Mouse (Mus musculus) limb, embryonic 11.5 days (tissue): ENCODE data around the gene U2surp. TPM values are rescaled to one million over a fixed set of nuclear protein-coding genes. Genes with fewer than 3 reads are reported as not detected.
A peak's percentile ranks its signal among the peaks of the same experiment; 100 is the strongest.
"Not testable (repeated sequence)": the region's sequence is repeated elsewhere in the genome, so short reads cannot be mapped to it uniquely, and the experiment has no call there.

Experiments used
- ATAC-seq: fragments of 200-750 bp; cut with Nextera tagmentation; 2 replicates; pipeline ENCODE4 v1.8.0; 2017; ENCODE audit warnings: low read depth; ENCODE audit not compliant: insufficient number of reproducible peaks, low FRiP score, low TSS enrichment
- DNase-seq: peaks from one replicate; pipeline ENCODE4 v3.0.0-alpha.2; 2015; ENCODE audit warnings: low spot score
- H3K27ac ChIP-seq: fragments of 300-500 bp; sonication (generic); replicated peaks from 2 replicates; pipeline ENCODE4 v1.5.1; 2014; ENCODE audit warnings: low read depth, mild to moderate bottlenecking, low read length
- H3K27me3 ChIP-seq: fragments of 300-500 bp; sonication (generic); 2 replicates; pipeline ENCODE4 v1.6.1; 2014; ENCODE audit warnings: mild to moderate bottlenecking, low read length, mixed read lengths; ENCODE audit not compliant: control insufficient read depth, insufficient read depth
- H3K36me3 ChIP-seq: fragments of 300-500 bp; sonication (generic); 2 replicates; pipeline ENCODE4 v1.6.1; 2014; ENCODE audit warnings: mild to moderate bottlenecking, low read length, moderate library complexity, mixed read lengths; ENCODE audit not compliant: control insufficient read depth, insufficient read depth
- H3K4me1 ChIP-seq: fragments of 300-500 bp; sonication (generic); 2 replicates; pipeline ENCODE4 v1.6.1; 2014; ENCODE audit warnings: low read length, mixed read lengths; ENCODE audit not compliant: control insufficient read depth, insufficient read depth
- H3K4me2 ChIP-seq: fragments of 300-500 bp; sonication (generic); 2 replicates; pipeline ENCODE4 v1.6.1; 2014; ENCODE audit warnings: low read depth, mild to moderate bottlenecking, moderate library complexity; ENCODE audit not compliant: severe bottlenecking
- H3K4me3 ChIP-seq: fragments of 300-500 bp; sonication (generic); 2 replicates; pipeline ENCODE4 v1.5.1; 2014; ENCODE audit warnings: low read depth, low read length
- H3K9ac ChIP-seq: fragments of 300-500 bp; sonication (generic); 2 replicates; pipeline ENCODE4 v1.6.1; 2014; ENCODE audit warnings: mild to moderate bottlenecking, low read length
- H3K9me3 ChIP-seq: fragments of 300-500 bp; sonication (generic); 2 replicates; pipeline ENCODE4 v1.6.1; 2016; ENCODE audit warnings: low read length; ENCODE audit not compliant: control insufficient read depth
- WGBS: fragments of 180-500 bp; shearing (Covaris S2); extraction: QIAGEN DNeasy Blood & Tissue Kit; methylation state at CpG from one replicate; pipeline ENCODE4 v1.1.7; 2014; 5-methylcytosine and 5-hydroxymethylcytosine counted together
- polyA plus RNA-seq: library from polyadenylated mRNA; unstranded; fragments of >200 nt; fragmentation: Nextera tagmentation; extraction: Ambion mirVana; gene quantifications from 2 replicates; pipeline ENCODE4 v1.2.1, GENCODE M21; 2014

Gene U2surp
- polyA plus RNA-seq, 1 experiment from 2014 or later: 148 TPM

DNA sequence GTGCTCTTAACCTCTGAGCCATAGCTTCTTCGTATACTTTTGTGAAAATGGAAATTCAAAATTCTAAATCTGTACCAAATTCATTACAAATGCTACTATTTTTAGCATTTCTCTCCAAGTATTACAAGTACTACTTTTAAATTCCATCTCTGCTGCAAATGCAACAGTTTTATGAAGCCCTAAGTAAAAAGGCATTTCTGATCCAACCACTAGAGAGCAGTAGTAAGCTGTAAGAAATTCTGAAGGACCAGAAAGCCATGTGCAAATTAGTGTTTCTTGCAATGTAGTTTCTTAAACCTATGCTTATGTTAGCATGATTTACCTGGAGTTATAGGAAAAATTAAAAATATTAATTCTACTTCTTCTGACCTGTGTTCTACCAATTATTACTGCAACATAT is 38.9 kb downstream of the U2surp start:
- no peaks in the 10 kb centered on the region for H3K4me1 ChIP-seq
- no peak overlapping the region for H3K4me2 ChIP-seq
- H3K9ac ChIP-seq: no peak overlapping the region
- no peak overlapping the region for H3K4me3 ChIP-seq
- WGBS: 92% methylated on average over 1 of the region's 1 CpGs
- no peak for DNase-seq
- H3K9me3 ChIP-seq: no peaks in the 10 kb centered on the region
- H3K27ac ChIP-seq: no peak overlapping the region
- H3K36me3 ChIP-seq: peaks cover 6% of the 10 kb centered on the region; the same call in 1 of the 2 replicates
- ATAC-seq: no peak
- no peaks in the 10 kb centered on the region for H3K27me3 ChIP-seq

DNA sequence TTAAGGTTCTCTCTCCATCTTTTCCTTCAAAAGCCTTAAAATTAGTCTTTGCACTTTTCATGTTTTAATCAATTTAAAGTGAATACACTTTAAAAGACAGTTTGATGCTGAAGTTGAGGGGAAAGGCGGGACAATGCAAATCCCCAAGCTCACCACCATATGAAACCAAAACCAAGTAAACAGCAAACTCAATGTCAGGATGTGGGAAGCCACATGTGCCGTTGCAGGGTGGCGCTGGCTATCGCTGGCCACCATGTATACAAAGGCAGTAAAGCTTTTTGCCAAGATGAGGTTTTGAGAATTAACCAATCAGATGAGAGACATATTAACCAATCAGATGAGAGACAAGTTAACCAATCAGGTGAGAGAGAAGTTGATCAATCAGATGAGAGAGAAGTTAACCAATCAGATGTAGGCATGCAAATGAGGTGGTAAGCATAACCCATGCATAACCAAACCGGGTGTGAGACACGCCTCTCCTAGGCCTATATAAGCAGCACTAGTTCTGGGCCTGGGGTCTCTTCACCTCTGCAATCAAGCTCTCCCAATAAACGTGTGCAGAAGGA is 42.7 kb downstream of the U2surp start:
- WGBS: 91% methylated on average over 7 of the region's 7 CpGs
- H3K9ac ChIP-seq, H3K36me3 ChIP-seq, H3K27ac ChIP-seq, H3K4me3 ChIP-seq, H3K4me1 ChIP-seq, H3K27me3 ChIP-seq, H3K9me3 ChIP-seq, ATAC-seq, DNase-seq, H3K4me2 ChIP-seq: not testable (repeated sequence)

DNA sequence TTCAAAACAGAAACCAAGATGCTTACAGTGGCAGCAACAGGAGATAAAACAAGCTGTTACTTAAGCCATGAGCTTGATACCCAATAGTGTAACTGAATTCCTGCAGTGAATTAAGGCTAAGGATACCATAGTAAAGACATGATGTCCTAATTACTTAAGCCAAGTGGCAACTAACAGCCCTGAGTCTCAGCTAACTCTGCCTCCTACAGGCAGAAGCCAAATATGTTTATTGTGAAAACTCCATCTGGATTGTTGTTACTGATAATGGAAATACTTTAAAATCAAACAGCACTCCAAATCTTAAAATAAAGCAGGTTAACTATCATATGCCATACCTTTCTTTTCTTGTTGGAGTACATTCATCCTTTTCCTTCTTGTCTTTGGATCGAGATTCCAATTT is 47.8 kb downstream of the U2surp start:
- Histone ChIP-seq H3K27me3 (no peaks in the 10 kb centered on the region), H3K9me3 (no peaks in the 10 kb centered on the region), H3K4me3 (no peak overlapping the region), H3K4me2 (no peak overlapping the region), H3K9ac (no peak overlapping the region), H3K4me1 (no peaks in the 10 kb centered on the region), H3K27ac (no peak overlapping the region), H3K36me3 (peaks cover 3% of the 10 kb centered on the region; the same call in 1 of the 2 replicates)
- ATAC-seq (no peak), DNase-seq (no peak)
- WGBS: 97% methylated on average over 1 of the region's 1 CpGs

DNA sequence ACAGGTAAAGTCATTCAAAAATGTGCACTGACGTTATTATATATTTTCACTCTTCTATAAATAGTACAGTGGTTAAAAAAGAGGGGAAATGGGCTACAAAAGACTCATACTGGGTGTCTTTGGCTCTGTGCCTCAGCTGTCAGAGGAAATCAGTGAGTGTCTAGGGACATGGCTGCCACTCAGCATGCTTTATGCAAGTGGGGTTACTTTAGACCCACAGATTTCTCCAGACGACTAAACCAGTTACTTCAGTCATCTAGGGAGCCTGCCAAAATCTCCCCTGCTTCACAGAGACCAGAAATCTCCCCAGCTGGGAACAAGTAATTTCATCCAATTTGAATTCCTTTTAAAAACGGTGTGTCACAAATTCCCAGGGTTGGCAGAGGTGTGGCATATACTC is 59.9 kb downstream of the U2surp start:
- Histone ChIP-seq H3K4me3 (no peak overlapping the region), H3K36me3 (0 out of 2 replicates have a peak, but pooled peaks cover 2% of the 10 kb centered on the region), H3K27me3 (no peaks in the 10 kb centered on the region), H3K27ac (no peak overlapping the region), H3K9ac (no peak overlapping the region), H3K4me1 (no peaks in the 10 kb centered on the region), H3K9me3 (no peaks in the 10 kb centered on the region), H3K4me2 (no peak overlapping the region)
- DNase-seq (no peak), ATAC-seq (no peak)
- 72% methylated on average over 3 of the region's 3 CpGs for WGBS

GRCm38 (mm10) chr9:95450586-95450985 is 61.2 kb downstream of the U2surp start:
- 0 out of 2 replicates have a peak, but pooled peaks cover 2% of the 10 kb centered on the region for H3K36me3 ChIP-seq
- DNase-seq (no peak), ATAC-seq (no peak)
- H3K4me3 ChIP-seq: no peak overlapping the region
- H3K4me2 ChIP-seq: no peak overlapping the region
- no peaks in the 10 kb centered on the region for H3K4me1 ChIP-seq
- no peak overlapping the region for H3K27ac ChIP-seq
- no peaks in the 10 kb centered on the region for H3K27me3 ChIP-seq
- H3K9ac ChIP-seq: no peak overlapping the region
- no peaks in the 10 kb centered on the region for H3K9me3 ChIP-seq
- 98% methylated on average over 8 of the region's 8 CpGs for WGBS

- Histone ChIP-seq H3K9ac (no peak overlapping the region), H3K4me3 (no peak overlapping the region), H3K9me3 (no peaks in the 10 kb centered on the region), H3K36me3 (no peaks in the 10 kb centered on the region), H3K4me2 (peak overlapping the region; percentile 32), H3K4me1 (no peaks in the 10 kb centered on the region), H3K27me3 (0 out of 2 replicates have a peak, but pooled peaks cover 3% of the 10 kb centered on the region), H3K27ac (no peak overlapping the region)
- WGBS: 7% methylated on average over 13 of the region's 13 CpGs
- no peak for ATAC-seq
- peak; percentile 74 for DNase-seq
Observed at GRCm38 (mm10) chr9:95442321-95442731, 69.5 kb downstream of the U2surp start.

- no peaks in the 10 kb centered on the region for H3K36me3 ChIP-seq
Observed at GRCm38 (mm10) chr9:95437883-95438282, 73.9 kb downstream of the U2surp start.

GRCm38 (mm10) chr9:95436294-95436613 is 75.5 kb downstream of the U2surp start:
- H3K9me3 ChIP-seq: no peaks in the 10 kb centered on the region
- no peaks in the 10 kb centered on the region for H3K36me3 ChIP-seq
- WGBS: 82% methylated on average over 4 of the region's 4 CpGs
- ATAC-seq (no peak), DNase-seq (no peak)
- H3K4me2 ChIP-seq: no peak overlapping the region
- no peak overlapping the region for H3K9ac ChIP-seq
- H3K4me1 ChIP-seq: no peaks in the 10 kb centered on the region
- H3K4me3 ChIP-seq: no peak overlapping the region
- H3K27ac ChIP-seq: no peak overlapping the region
- no peaks in the 10 kb centered on the region for H3K27me3 ChIP-seq

More at GRCm38 (mm10) chr9:95437883-95438282, 73.9 kb downstream of the U2surp start:
- Histone ChIP-seq H3K9me3 (no peaks in the 10 kb centered on the region), H3K27ac (no peak overlapping the region), H3K9ac (no peak overlapping the region), H3K27me3 (0 out of 2 replicates have a peak, but pooled peaks cover under 1% of the 10 kb centered on the region), H3K4me2 (no peak overlapping the region), H3K4me1 (no peaks in the 10 kb centered on the region), H3K4me3 (no peak overlapping the region)
- WGBS: 90% methylated on average over 9 of the region's 9 CpGs
- no peak for DNase-seq
- no peak for ATAC-seq
